Mouse (Mus musculus) liver, adult 2 months (tissue): ENCODE data around the gene Taf8. TPM values are rescaled to one million over a fixed set of nuclear protein-coding genes. Genes with fewer than 3 reads are reported as not detected.

ENCODE experiments used
- DNase-seq: peaks from one replicate; pipeline ENCODE4 v3.0.0-alpha.2; 2011; ENCODE audit warnings: low read depth, low spot score; ENCODE audit errors: extremely low read depth
- H3K27ac ChIP-seq: fragments of 200-500 bp; replicated peaks from 2 replicates; pipeline ENCODE4 v1.5.1; 2012; ENCODE audit warnings: low read depth, mild to moderate bottlenecking, control low read depth, inconsistent platforms, low read length; ENCODE audit not compliant: insufficient read depth
- H3K27me3 ChIP-seq: fragments of 200-500 bp; 2 replicates; pipeline ENCODE4 v1.6.1; 2012; ENCODE audit warnings: mild to moderate bottlenecking, moderate library complexity, low read length, inconsistent platforms; ENCODE audit not compliant: control insufficient read depth, insufficient read depth
- H3K36me3 ChIP-seq: fragments of 200-500 bp; 2 replicates; pipeline ENCODE4 v1.6.1; 2012; ENCODE audit warnings: low read length, inconsistent platforms; ENCODE audit not compliant: control insufficient read depth, insufficient read depth
- H3K4me1 ChIP-seq: fragments of 200-500 bp; 2 replicates; pipeline ENCODE4 v1.6.1; 2011; ENCODE audit warnings: low read length; ENCODE audit not compliant: control insufficient read depth, insufficient read depth
- H3K4me3 ChIP-seq: fragments of 200-500 bp; 2 replicates; pipeline ENCODE4 v1.5.1; 2011; ENCODE audit warnings: low read depth, mild to moderate bottlenecking, control low read depth, low read length, moderate library complexity; ENCODE audit not compliant: insufficient read depth
- H3K79me2 ChIP-seq: fragments of 200-500 bp; 2 replicates; pipeline ENCODE4 v1.6.1; 2012; ENCODE audit warnings: inconsistent platforms, mild to moderate bottlenecking, low read length, moderate library complexity; ENCODE audit not compliant: control insufficient read depth, insufficient read depth
- H3K9ac ChIP-seq: fragments of 200-500 bp; 2 replicates; pipeline ENCODE4 v1.6.1; 2012; ENCODE audit warnings: low read depth, mild to moderate bottlenecking, control low read depth, inconsistent platforms, low read length
- CTCF ChIP-seq: fragments of 200-500 bp; IDR thresholded peaks from 2 replicates; pipeline ENCODE4 v1.5.1; 2011; ENCODE audit warnings: low read depth, low read length, control low read depth
- POLR2A ChIP-seq: fragments of 200-500 bp; IDR thresholded peaks from 2 replicates; pipeline ENCODE4 v1.6.1; 2011; ENCODE audit warnings: low read length, control low read depth; ENCODE audit not compliant: insufficient read depth; ENCODE audit errors: extremely low read depth
- WGBS: fragments of 180-500 bp; shearing (Covaris S2); methylation state at CpG from one replicate; pipeline ENCODE4 v1.1.7; 2018; 5-methylcytosine and 5-hydroxymethylcytosine counted together
- polyA plus RNA-seq: library from polyadenylated mRNA; depleted of rRNA; stranded (reverse); fragments of >200 nt; gene quantifications from 2 replicates; pipeline ENCODE4 v1.2.3, GENCODE M21; 2012
- total RNA-seq: library from RNA; depleted of rRNA; stranded (reverse); fragments of >200 nt; gene quantifications from 2 replicates; pipeline ENCODE4 v1.2.3, GENCODE M21; 2014

The Taf8 gene
- total and polyA plus RNA-seq, 2 experiments = 8.2 to 9.6 TPM

DNA sequence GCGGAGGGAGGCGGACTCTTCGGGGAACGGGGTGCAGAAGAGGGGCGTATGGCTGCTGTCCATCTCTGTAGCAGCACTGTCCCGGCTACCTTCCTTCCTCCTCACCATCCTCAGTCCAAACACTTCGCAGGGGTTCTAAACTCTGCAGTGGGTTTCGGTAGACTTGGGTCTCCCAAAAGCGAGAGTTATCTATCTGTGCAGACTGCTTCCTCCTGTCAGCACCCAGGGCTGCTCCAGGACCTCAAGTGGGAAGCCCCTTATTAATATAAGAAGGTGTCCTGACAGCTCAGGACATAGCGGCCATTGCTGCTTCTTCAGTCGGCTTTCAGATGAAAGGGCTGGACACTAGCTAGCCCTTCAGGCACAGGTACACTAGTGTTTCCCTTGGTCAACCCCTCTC lies 37.1 kb downstream of the Taf8 start:
- no peak for DNase-seq
- Histone ChIP-seq H3K36me3 (no peaks in the 10 kb centered on the region), H3K4me1 (peaks cover 36% of the 10 kb centered on the region), H3K79me2 (peaks cover 13% of the 10 kb centered on the region; the same call in 1 of the 2 replicates), H3K27ac (peak overlapping the region; percentile 80), H3K9ac (peak overlapping the region; percentile 18; the same call in 1 of the 2 replicates), H3K4me3 (no peak overlapping the region), H3K27me3 (no peaks in the 10 kb centered on the region)
- no peak for TF ChIP-seq CTCF
- no peak for TF ChIP-seq POLR2A
- WGBS = 64% methylated on average over 11 of the region's 11 CpGs

DNA sequence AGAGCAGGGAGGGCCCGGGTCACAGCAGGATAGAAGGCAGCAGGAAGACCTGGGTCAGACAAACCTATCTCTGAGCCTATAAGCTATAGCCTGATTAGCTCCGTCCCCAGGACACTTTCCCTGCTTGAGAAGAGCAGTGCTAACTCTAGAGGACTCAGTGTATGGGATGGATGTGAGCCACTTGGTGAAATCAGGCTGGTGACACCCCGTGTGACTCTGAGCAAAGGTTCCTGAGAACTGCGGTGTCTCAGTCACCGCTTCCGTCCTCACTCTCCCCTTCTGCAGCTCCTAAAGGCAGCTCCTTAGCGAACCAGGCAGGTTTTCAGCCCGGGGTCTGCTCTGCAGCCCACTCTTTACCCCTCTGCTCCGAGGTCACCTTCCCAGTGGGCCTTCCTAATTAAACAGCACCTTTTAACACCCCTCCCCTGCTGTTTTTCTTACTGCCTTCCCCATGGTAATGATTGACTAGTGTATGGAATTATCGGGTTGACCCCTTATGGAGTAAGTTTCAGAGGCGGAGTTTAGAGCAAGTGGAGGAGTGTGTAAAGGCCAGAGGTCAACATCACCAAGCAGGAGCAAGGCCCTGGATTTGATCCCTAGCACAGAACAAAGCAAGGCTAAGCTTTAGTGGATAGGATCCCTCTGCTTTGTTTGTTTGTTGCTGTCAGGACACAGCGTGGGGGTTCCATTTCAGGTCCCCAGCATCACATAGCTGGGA lies 37.7 kb downstream of the Taf8 start:
- no peaks in the 10 kb centered on the region for H3K36me3 ChIP-seq
- TF ChIP-seq POLR2A (no peak), CTCF (no peak)
- H3K4me1 ChIP-seq = peaks cover 40% of the 10 kb centered on the region
- peaks cover 19% of the 10 kb centered on the region; the same call in 1 of the 2 replicates for H3K79me2 ChIP-seq
- 0 out of 2 replicates have a peak overlapping the region, but pooled peaks have one; percentile 4 for H3K4me3 ChIP-seq
- peak; percentile 97 for DNase-seq
- H3K9ac ChIP-seq = peak overlapping the region; percentile 68
- no peaks in the 10 kb centered on the region for H3K27me3 ChIP-seq
- WGBS = 17% methylated on average over 12 of the region's 12 CpGs
- peak overlapping the region; percentile 98 for H3K27ac ChIP-seq

DNA sequence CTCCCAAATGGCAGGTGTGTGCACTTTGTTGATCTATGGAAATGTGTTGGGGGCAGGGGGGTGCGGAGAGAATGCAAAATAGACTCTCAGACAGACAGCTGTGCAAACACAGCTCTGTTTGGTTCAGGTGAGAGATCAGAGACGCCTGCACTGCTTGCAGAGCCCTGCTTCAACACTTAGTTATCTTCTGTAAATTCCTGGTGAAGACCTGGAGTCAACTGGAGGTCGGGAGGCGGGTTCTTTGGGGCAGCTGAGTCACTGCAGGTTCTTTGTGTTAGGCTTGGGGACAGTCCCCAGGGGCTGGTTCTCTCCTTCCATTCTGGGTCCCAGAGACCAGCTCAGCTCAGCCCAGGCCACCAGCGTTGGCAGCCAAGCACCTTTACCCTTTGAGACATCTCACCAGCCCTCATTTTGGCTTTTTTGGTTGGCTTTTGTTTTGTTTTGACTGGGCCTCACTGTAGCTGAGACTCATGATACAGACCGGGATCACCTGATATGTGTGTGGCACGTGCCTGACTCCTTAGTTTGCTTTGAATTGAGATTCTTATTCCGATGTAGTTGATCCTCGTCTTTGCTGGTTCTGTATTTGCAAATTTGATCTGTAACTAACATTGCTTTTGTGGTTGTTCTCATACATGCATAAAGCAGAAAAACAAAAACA lies 39.2 kb downstream of the Taf8 start:
- TF ChIP-seq CTCF = no peak
- TF ChIP-seq POLR2A = no peak
- Histone ChIP-seq H3K27me3 (no peaks in the 10 kb centered on the region), H3K79me2 (peaks cover 20% of the 10 kb centered on the region; the same call in 1 of the 2 replicates), H3K27ac (peak overlapping the region; percentile 98), H3K9ac (peak overlapping the region; percentile 20; the same call in 1 of the 2 replicates), H3K36me3 (no peaks in the 10 kb centered on the region), H3K4me1 (peaks cover 44% of the 10 kb centered on the region), H3K4me3 (no peak overlapping the region)
- DNase-seq = peak; percentile 67
- 21% methylated on average over 9 of the region's 9 CpGs for WGBS

DNA sequence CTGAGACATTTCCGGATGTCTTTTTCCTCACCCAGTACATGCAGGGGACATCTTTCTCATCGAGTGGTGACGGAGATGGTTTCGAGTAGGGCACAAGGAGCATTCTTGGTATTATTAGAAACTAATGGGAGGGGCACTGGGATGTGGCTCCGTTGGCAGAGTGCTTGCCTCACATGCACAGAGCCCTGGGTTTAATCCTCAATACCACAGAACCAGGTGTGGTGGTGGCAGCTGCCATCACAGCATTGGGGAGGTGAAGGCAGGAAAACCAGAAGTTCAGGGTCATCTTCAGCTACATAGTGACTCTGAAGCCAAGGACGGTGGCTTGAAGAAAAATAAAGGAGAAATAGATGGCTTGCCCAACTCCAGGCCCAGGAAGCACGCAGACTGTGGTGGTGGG lies 39.9 kb downstream of the Taf8 start:
- Histone ChIP-seq H3K27me3 (no peaks in the 10 kb centered on the region), H3K36me3 (no peaks in the 10 kb centered on the region), H3K27ac (peak overlapping the region; percentile 98), H3K9ac (no peak overlapping the region), H3K79me2 (peaks cover 20% of the 10 kb centered on the region; the same call in 1 of the 2 replicates), H3K4me3 (no peak overlapping the region), H3K4me1 (peaks cover 48% of the 10 kb centered on the region)
- WGBS = 56% methylated on average over 7 of the region's 7 CpGs
- no peak for DNase-seq
- TF ChIP-seq POLR2A = no peak
- no peak for TF ChIP-seq CTCF

DNA sequence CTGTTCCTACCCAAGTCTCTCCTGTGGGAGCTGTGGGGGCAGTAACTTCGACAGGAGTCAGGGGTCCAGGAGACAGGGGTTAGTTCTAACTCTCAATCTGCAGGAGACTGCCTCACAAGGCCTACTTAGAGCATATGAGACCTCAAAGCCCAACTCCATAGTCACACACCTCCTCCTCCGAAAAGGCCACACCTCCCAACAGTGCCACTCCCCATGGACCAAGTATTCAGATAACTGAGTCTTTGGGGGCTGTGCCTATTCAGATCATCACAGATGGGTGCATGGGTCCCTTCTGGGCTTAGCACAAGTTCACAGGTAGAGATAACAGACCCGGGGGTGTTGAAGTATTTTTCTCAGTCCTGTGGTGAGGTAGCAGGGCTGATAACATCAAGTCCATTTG lies 40.4 kb downstream of the Taf8 start:
- Histone ChIP-seq H3K4me3 (no peak overlapping the region), H3K27me3 (no peaks in the 10 kb centered on the region), H3K79me2 (peaks cover 20% of the 10 kb centered on the region; the same call in 1 of the 2 replicates), H3K36me3 (no peaks in the 10 kb centered on the region), H3K27ac (0 out of 2 replicates have a peak overlapping the region, but pooled peaks have one; percentile 18), H3K4me1 (peaks cover 50% of the 10 kb centered on the region), H3K9ac (no peak overlapping the region)
- 69% methylated on average over 3 of the region's 3 CpGs for WGBS
- no peak for DNase-seq
- TF ChIP-seq POLR2A (no peak), CTCF (no peak)
